Mouse (Mus musculus): ENCODE results near the gene Olfr1181. TPM values are rescaled to one million over a fixed set of nuclear protein-coding genes. Genes with fewer than 3 reads are reported as not detected.

Gene Olfr1181
- not detected for polyA plus RNA-seq (2017; shearing (Covaris generic))

GRCm38 (mm10) chr2:88426071-88426470 is at the start of gene Olfr1181:
Gene Olfr1181, minus strand, starts transcription at chr2:88426171.

GRCm38 (mm10) chr2:88454567-88454966 is 28.6 kb upstream of the Olfr1181 start, which contains the start of gene Olfr1183:
Gene Olfr1183, plus strand, starts transcription at chr2:88454867.

GRCm38 (mm10) chr2:88449031-88449430 is 23.1 kb upstream of the Olfr1181 start, which contains the start of gene Gm13757:
Gene Gm13757, minus strand, starts transcription at chr2:88449131.

GRCm38 (mm10) chr2:88419051-88419450 is 6.9 kb downstream of the Olfr1181 start, which contains the start of gene Olfr1180:
Gene Olfr1180, minus strand, starts transcription at chr2:88419151.

GRCm38 (mm10) chr2:88406353-88406752 is 19.6 kb downstream of the Olfr1181 start, which contains the start of gene Olfr1179:
Gene Olfr1179, minus strand, starts transcription at chr2:88406453.

GRCm38 (mm10) chr2:88386762-88387161 is 39.2 kb downstream of the Olfr1181 start, which contains the start of gene Olfr1178:
Gene Olfr1178, plus strand, starts transcription at chr2:88387062.

Other genes with a start within 250 kb of the Olfr1181 start
- not detected for gene Olfr1168, start 244.3 kb downstream of the Olfr1181 start, polyA plus RNA-seq (2017; shearing (Covaris generic))
- gene Olfr1170, start 197.8 kb downstream of the Olfr1181 start, polyA plus RNA-seq (2017; shearing (Covaris generic)) = not detected
- gene Olfr1173, start 146.3 kb downstream of the Olfr1181 start, polyA plus RNA-seq (2017; shearing (Covaris generic)) = 0.11 TPM
- gene Olfr1174-ps, start 111.0 kb downstream of the Olfr1181 start, polyA plus RNA-seq (2017; shearing (Covaris generic)) = not detected
- not detected for gene Olfr1175-ps, start 99.0 kb downstream of the Olfr1181 start, polyA plus RNA-seq (2017; shearing (Covaris generic))
- gene Olfr1176, start 89.5 kb downstream of the Olfr1181 start, polyA plus RNA-seq (2017; shearing (Covaris generic)) = not detected
- gene Olfr1177-ps, start 79.7 kb downstream of the Olfr1181 start, polyA plus RNA-seq (2017; shearing (Covaris generic)) = not detected
- not detected for gene Olfr1178, start 39.1 kb downstream of the Olfr1181 start, polyA plus RNA-seq (2017; shearing (Covaris generic))
- not detected for gene Olfr1179, start 19.7 kb downstream of the Olfr1181 start, polyA plus RNA-seq (2017; shearing (Covaris generic))
- gene Olfr1180, start 7.0 kb downstream of the Olfr1181 start, polyA plus RNA-seq (2017; shearing (Covaris generic)) = not detected
- gene Gm13757, start 23.0 kb upstream of the Olfr1181 start, polyA plus RNA-seq (2017; shearing (Covaris generic)) = not detected
- gene Olfr1183, start 28.7 kb upstream of the Olfr1181 start, polyA plus RNA-seq (2017; shearing (Covaris generic)) = 0.26 TPM
- gene Olfr1184, start 57.4 kb upstream of the Olfr1181 start, polyA plus RNA-seq (2017; shearing (Covaris generic)) = 0.11 TPM
- not detected for gene Olfr1185-ps1, start 67.1 kb upstream of the Olfr1181 start, polyA plus RNA-seq (2017; shearing (Covaris generic))
- gene Olfr1186, start 92.4 kb upstream of the Olfr1181 start, polyA plus RNA-seq (2017; shearing (Covaris generic)) = not detected
- not detected for gene Olfr1188, start 130.8 kb upstream of the Olfr1181 start, polyA plus RNA-seq (2017; shearing (Covaris generic))
- gene Olfr1189, start 160.3 kb upstream of the Olfr1181 start, polyA plus RNA-seq (2017; shearing (Covaris generic)) = not detected
- not detected for gene Olfr1191-ps1, start 214.4 kb upstream of the Olfr1181 start, polyA plus RNA-seq (2017; shearing (Covaris generic))
- not detected for gene Olfr1192-ps1, start 222.3 kb upstream of the Olfr1181 start, polyA plus RNA-seq (2017; shearing (Covaris generic))
- gene Olfr1193, start 249.5 kb upstream of the Olfr1181 start, polyA plus RNA-seq (2017; shearing (Covaris generic)) = not detected